Mouse (Mus musculus): ENCODE data around the gene Ugt1a1. TPM values are rescaled to one million over a fixed set of nuclear protein-coding genes. Genes with fewer than 3 reads are reported as not detected.
"Not testable (repeated sequence)": the region's sequence is repeated elsewhere in the genome, so short reads cannot be mapped to it uniquely, and the experiment has no call there.

The Ugt1a1 gene
- 0.08 TPM in 1 of 2 replicates, not detected in the other for total RNA-seq (2012; rRNA removed)
- not detected in 2 replicates for total RNA-seq (2014; rRNA removed)
- 0.19 TPM in 1 of 2 replicates, not detected in the other for polyA plus RNA-seq (2012; ENCODE audit: insufficient read length, low read depth)

GRCm38 (mm10) chr1:88211812-88212211 is at the start of gene Ugt1a1:
Gene Ugt1a1 (plus strand): TSS chr1:88211959.
- in situ Hi-C loops (cut with MboI; ENCODE audit: low pct_ligation_motif_present, low pct_unique_long_range_greater_than_20kb, low sequenced_read_pairs): no loop called here
- H3K27me3 ChIP-seq (replicated peaks): no peaks in the 10 kb centered on the region
- no peaks in the 10 kb centered on the region for H3K79me2 ChIP-seq (replicated peaks; ENCODE audit: control insufficient read depth, extremely low read depth, insufficient read depth, poor library complexity, severe bottlenecking)
- no peak within 1 kb of the TSS for H3K27ac ChIP-seq (ENCODE audit: insufficient read depth, low read depth)
- no peak within 1 kb of the TSS for H3K9ac ChIP-seq (ENCODE audit: insufficient read depth, low read depth)
- H3K4me1 ChIP-seq (ENCODE audit: control insufficient read depth in 1 of 2, insufficient read depth in 2 of 2): no peaks in the 10 kb centered on the region
- no peak within 1 kb of the TSS for H3K4me2 ChIP-seq (ENCODE audit: insufficient read depth, low read depth, poor library complexity, severe bottlenecking)
- TF ChIP-seq NELFE (IDR thresholded peaks at IDR 0.05; ENCODE audit: low read depth, low read length) (no peak), CHD1 (IDR thresholded peaks at IDR 0.05; ENCODE audit: low read depth, low read length) (no peak), ETS1 (conservative IDR thresholded peaks at IDR 0.05; ENCODE audit: low read depth, low read length) (no peak), NRF1 (IDR thresholded peaks at IDR 0.05; ENCODE audit: low read depth, low read length) (no peak)
- dilution Hi-C loops (cut with MboI; ENCODE audit: extremely low pct_ligation_motif_present, extremely low pct_unique_long_range_greater_than_20kb, low sequenced_read_pairs): no loop called here
- DNase-seq (ENCODE audit: extremely low read depth): no peak
- peaks cover 50% of the 10 kb centered on the region for H3K9me3 ChIP-seq (replicated peaks; ENCODE audit: low read length)
- H3K36me3 ChIP-seq (replicated peaks in 1 of 2; ENCODE audit: control insufficient read depth in 1 of 2, insufficient read depth in 1 of 2, low read length in 1 of 2): no peaks in the 10 kb centered on the region
- no peak within 1 kb of the TSS for H3K4me3 ChIP-seq (replicated peaks in 1 of 3; ENCODE audit: low read depth in 2 of 3, low read length in 2 of 3, poor library complexity in 1 of 3)

- no peak within 1 kb of the TSS for H3K4me2 ChIP-seq (ENCODE audit: insufficient read depth, low read depth, poor library complexity, severe bottlenecking)
- no peak for DNase-seq (ENCODE audit: extremely low read depth)
- H3K9ac ChIP-seq (ENCODE audit: insufficient read depth, low read depth): no peak within 1 kb of the TSS
- in situ Hi-C loops (cut with MboI; ENCODE audit: low pct_ligation_motif_present, low pct_unique_long_range_greater_than_20kb, low sequenced_read_pairs): no loop called here
- H3K27me3 ChIP-seq (replicated peaks): no peaks in the 10 kb centered on the region
- no peaks in the 10 kb centered on the region for H3K9me3 ChIP-seq (replicated peaks; ENCODE audit: low read length)
- dilution Hi-C loops (cut with MboI; ENCODE audit: extremely low pct_ligation_motif_present, extremely low pct_unique_long_range_greater_than_20kb, low sequenced_read_pairs): no loop called here
- H3K4me3 ChIP-seq (replicated peaks in 1 of 3; ENCODE audit: low read depth in 2 of 3, low read length in 2 of 3, poor library complexity in 1 of 3): no peak within 1 kb of the TSS
- peaks cover 0 to 5% of the 10 kb centered on the region in 2 experiments for H3K36me3 ChIP-seq (replicated peaks in 1 of 2; ENCODE audit: control insufficient read depth in 1 of 2, insufficient read depth in 1 of 2, low read length in 1 of 2)
- peaks cover 0 to 3% of the 10 kb centered on the region in 2 experiments; a peak in 1 of 4 replicates for H3K4me1 ChIP-seq (ENCODE audit: control insufficient read depth in 1 of 2, insufficient read depth in 2 of 2)
- TF ChIP-seq ELF1 (IDR thresholded peaks at IDR 0.05; ENCODE audit: low read depth, low read length): no peak
- no peak for TF ChIP-seq RAD21 (IDR thresholded peaks at IDR 0.05; ENCODE audit: low read depth, low read length)
- no peak for TF ChIP-seq ETS1 (conservative IDR thresholded peaks at IDR 0.05; ENCODE audit: low read depth, low read length)
- no peak for TF ChIP-seq E2F4 (IDR thresholded peaks at IDR 0.05; ENCODE audit: insufficient replicate concordance, low read depth, low read length)
- no peak for TF ChIP-seq GABPA (IDR thresholded peaks at IDR 0.05; ENCODE audit: insufficient replicate concordance, low read depth, low read length)
- no peak for TF ChIP-seq IRF4 (IDR thresholded peaks at IDR 0.05; ENCODE audit: low read depth, low read length)
- no peak for TF ChIP-seq CTCF (conservative IDR thresholded peaks at IDR 0.05 in 1 of 2, IDR thresholded peaks at IDR 0.05 in 1 of 2; ENCODE audit: low read depth in 2 of 2, low read length in 2 of 2)
- no peak for TF ChIP-seq USF1 (IDR thresholded peaks at IDR 0.05; ENCODE audit: low read depth, low read length)
- TF ChIP-seq PAX5 (IDR thresholded peaks at IDR 0.05; ENCODE audit: low read length): no peak
- no peak for TF ChIP-seq KAT2A (IDR thresholded peaks at IDR 0.05; ENCODE audit: insufficient replicate concordance, low read length)
- H3K27ac ChIP-seq (ENCODE audit: insufficient read depth, low read depth): no peak within 1 kb of the TSS
- H3K79me2 ChIP-seq (replicated peaks; ENCODE audit: control insufficient read depth, extremely low read depth, insufficient read depth, poor library complexity, severe bottlenecking): no peaks in the 10 kb centered on the region
These were observed 46.0 kb upstream of the Ugt1a1 start, which contains the start of gene Ugt1a5 for GRCm38 (mm10) chr1:88165711-88166110. Gene Ugt1a5 (plus strand): TSS chr1:88166012.

GRCm38 (mm10) chr1:88172190-88172589 is 39.6 kb upstream of the Ugt1a1 start:
- H3K4me3 ChIP-seq (replicated peaks in 1 of 3; ENCODE audit: low read depth in 2 of 3, low read length in 2 of 3, poor library complexity in 1 of 3); H3K9me3 ChIP-seq (replicated peaks; ENCODE audit: low read length); H3K4me1 ChIP-seq (ENCODE audit: control insufficient read depth in 1 of 2, insufficient read depth in 2 of 2); H3K36me3 ChIP-seq (replicated peaks in 1 of 2; ENCODE audit: control insufficient read depth in 1 of 2, insufficient read depth in 1 of 2, low read length in 1 of 2); dilution Hi-C loops (cut with MboI; ENCODE audit: extremely low pct_ligation_motif_present, extremely low pct_unique_long_range_greater_than_20kb, low sequenced_read_pairs); H3K9ac ChIP-seq (ENCODE audit: insufficient read depth, low read depth); H3K4me2 ChIP-seq (ENCODE audit: insufficient read depth, low read depth, poor library complexity, severe bottlenecking); H3K27ac ChIP-seq (ENCODE audit: insufficient read depth, low read depth); H3K79me2 ChIP-seq (replicated peaks; ENCODE audit: control insufficient read depth, extremely low read depth, insufficient read depth, poor library complexity, severe bottlenecking); DNase-seq (ENCODE audit: extremely low read depth); in situ Hi-C loops (cut with MboI; ENCODE audit: low pct_ligation_motif_present, low pct_unique_long_range_greater_than_20kb, low sequenced_read_pairs); H3K27me3 ChIP-seq (replicated peaks): not testable (repeated sequence)

All from CH12.LX (cell line).